ENCODE assay signal across 8 mouse cellular contexts in genomic region chr2:84459651-84460177, GRCm38 (mm10). TPM values are rescaled to one million over a fixed set of nuclear protein-coding genes. Genes with fewer than 3 reads are reported as not detected.
DNase-seq lines count a peak whose midpoint lies in the region; ATAC-seq and TF ChIP-seq lines count a peak whose summit lies in the region.
"Had no signal": no experiment of that assay in that cellular context is flagged by ENCODE, and none has a peak within 500 bp of the region (broad histone marks: within the 10 kb centered on the region; RNA-seq: fewer than 3 reads in every experiment).

No protein-coding gene starts in this region.

- no peak for TF ChIP-seq CTCF in bone marrow macrophage, adult 2 months (IDR thresholded peaks at IDR 0.05; ENCODE audit: low read depth, low read length)

- TF ChIP-seq POLR2A in bone marrow macrophage, adult 2 months (IDR thresholded peaks at IDR 0.05; ENCODE audit: borderline replicate concordance, low read depth, low read length) = no peak

- H3K36me3 ChIP-seq in ES-E14 (ENCODE audit: control insufficient read depth, insufficient read depth, low read length, poor library complexity, severe bottlenecking) = no peaks in the 10 kb centered on the region
- no peaks in the 10 kb centered on the region for H3K36me3 ChIP-seq in lung, embryonic 15.5 days
- H3K36me3 ChIP-seq in forebrain, embryonic 12.5 days (replicated peaks) = no peaks in the 10 kb centered on the region
- H3K36me3 ChIP-seq: embryonic facial prominence, embryonic 12.5 days had no signal

- no peaks in the 10 kb centered on the region for H3K9me3 ChIP-seq in ES-E14 (ENCODE audit: control insufficient read depth, insufficient read depth, low read depth, low read length)
- H3K9me3 ChIP-seq in lung, embryonic 15.5 days = no peaks in the 10 kb centered on the region
- no peaks in the 10 kb centered on the region for H3K9me3 ChIP-seq in forebrain, embryonic 12.5 days
- H3K9me3 ChIP-seq: embryonic facial prominence, embryonic 12.5 days had no signal

- DNase-seq in ES-E14 (ENCODE audit: low read depth, low spot score) = peak; percentile 51
- no peak for DNase-seq in cerebellum, adult 18-20 months
- DNase-seq in spleen, postnatal 14 days (ENCODE audit: low spot score in 2 of 2) = no peak

- H3K4me2 ChIP-seq in lung, embryonic 15.5 days = 0 out of 2 replicates have a peak overlapping the region, but pooled peaks have one; percentile 13
- H3K4me2 ChIP-seq in forebrain, embryonic 12.5 days = no peak overlapping the region
- H3K4me2 ChIP-seq: embryonic facial prominence, embryonic 12.5 days had no signal

- H3K4me3 ChIP-seq in ES-E14 (ENCODE audit: insufficient read depth in 1 of 2, low read depth in 1 of 2, low read length in 2 of 2, poor library complexity in 1 of 2, severe bottlenecking in 1 of 2) = peak overlapping the region; percentile 25 to 31; a peak in 3 of 4 replicates
- H3K4me3 ChIP-seq in bone marrow macrophage, adult 2 months (ENCODE audit: insufficient read depth, low read length) = peak overlapping the region; percentile 14; the same call in 1 of the 2 replicates
- no peak overlapping the region for H3K4me3 ChIP-seq in lung, embryonic 15.5 days
- H3K4me3 ChIP-seq in forebrain, embryonic 12.5 days (replicated peaks) = no peak overlapping the region
- H3K4me3 ChIP-seq: embryonic facial prominence, embryonic 12.5 days had no signal

- H3K27ac ChIP-seq in ES-E14 (ENCODE audit: insufficient read depth, low read depth, low read length, poor library complexity, severe bottlenecking) = no peak overlapping the region
- H3K27ac ChIP-seq in bone marrow macrophage, adult 2 months (ENCODE audit: insufficient read depth, low read depth, low read length) = no peak overlapping the region
- H3K27ac ChIP-seq in lung, embryonic 15.5 days = peak overlapping the region; percentile 37; the same call in 1 of the 2 replicates
- no peak overlapping the region for H3K27ac ChIP-seq in forebrain, embryonic 12.5 days
- H3K27ac ChIP-seq: embryonic facial prominence, embryonic 12.5 days had no signal

- no peaks in the 10 kb centered on the region for H3K27me3 ChIP-seq in lung, embryonic 15.5 days
- H3K27me3 ChIP-seq in forebrain, embryonic 12.5 days = no peaks in the 10 kb centered on the region
- H3K27me3 ChIP-seq: embryonic facial prominence, embryonic 12.5 days had no signal

- peaks cover 0 to 2% of the 10 kb centered on the region in 2 experiments; a peak in 1 of 4 replicates for H3K4me1 ChIP-seq in ES-E14 (ENCODE audit: control insufficient read depth in 2 of 2, insufficient read depth in 2 of 2, low read length in 2 of 2, poor library complexity in 1 of 2)
- peaks cover 4% of the 10 kb centered on the region for H3K4me1 ChIP-seq in bone marrow macrophage, adult 2 months (ENCODE audit: control insufficient read depth, insufficient read depth, low read length)
- no peaks in the 10 kb centered on the region for H3K4me1 ChIP-seq in lung, embryonic 15.5 days
- no peaks in the 10 kb centered on the region for H3K4me1 ChIP-seq in forebrain, embryonic 12.5 days

- no peak overlapping the region; the same call in 1 of the 2 replicates for H3K9ac ChIP-seq in ES-E14 (ENCODE audit: insufficient read depth, low read depth, low read length, poor library complexity, severe bottlenecking)
- H3K9ac ChIP-seq in lung, embryonic 15.5 days = no peak overlapping the region
- no peak overlapping the region for H3K9ac ChIP-seq in forebrain, embryonic 12.5 days
- H3K9ac ChIP-seq: embryonic facial prominence, embryonic 12.5 days had no signal

- in situ Hi-C loops in ES-E14 (cut with MboI; ENCODE audit: low sequenced_read_pairs in 2 of 2, unreplicated experiment in 2 of 2) = loop anchor here in 1 of 2 experiments (10.0 kb wide), 1 partner anchor 205 kb away; no protein-coding TSS in a partner anchor

- ATAC-seq in hematopoietic stem cell, adult 5-6 weeks (replicated peaks in 1 of 2; ENCODE audit: insufficient read depth in 1 of 2, low FRiP score in 2 of 2, low TSS enrichment in 1 of 2, low read depth in 1 of 2, poor library complexity in 2 of 2, severe bottlenecking in 2 of 2) = peak; percentile 47 to 56; a peak in 2 of 4 replicates
- ATAC-seq in lung, embryonic 15.5 days (ENCODE audit: borderline replicate concordance, extremely low read depth, low FRiP score, low TSS enrichment) = no peak
- ATAC-seq in forebrain, embryonic 12.5 days (ENCODE audit: low FRiP score) = no peak

- 46% methylated on average over 11 of the region's 11 CpGs for WGBS in lung, embryonic 15.5 days
- 63% methylated on average over 11 of the region's 11 CpGs for WGBS in forebrain, embryonic 12.5 days

TF ChIP-seq in ES-E14, 5 proteins besides CTCF, POLR2A, EP300 and RAD21:
- TF ChIP-seq CHD2 (IDR thresholded peaks at IDR 0.05; ENCODE audit: low read depth, low read length) = peak; percentile 46; the same call in 1 of the 2 replicates
- peak; percentile 20; the same call in 1 of the 2 replicates for TF ChIP-seq MAFK (IDR thresholded peaks at IDR 0.05; ENCODE audit: insufficient read depth, low read depth, low read length)
- no peak for TF ChIP-seq ZC3H11A (IDR thresholded peaks at IDR 0.05; ENCODE audit: borderline replicate concordance, low read depth, low read length)

RNA-seq across cellular contexts. Expression of gene Tfpi, which starts 16.9 kb away (rescaled TPM):
- total RNA-seq in ES-E14 (2012; rRNA removed) = 80.4 and 110 TPM in 2 replicates
- polyA plus RNA-seq in bone marrow macrophage, adult 2 months (2012; ENCODE audit: insufficient read depth, insufficient read length, missing spikeins) = 21.5 and 25.5 TPM in 2 replicates
- 44.3 and 63.1 TPM in 2 replicates for total RNA-seq in hematopoietic stem cell, adult 5-6 weeks (2017)
- 61.3 and 64.5 TPM in 2 replicates for polyA plus RNA-seq in lung, embryonic 15.5 days (2015; fragmentation: Nextera tagmentation; extraction: Ambion mirVana)
- polyA plus RNA-seq in forebrain, embryonic 12.5 days (2016; fragmentation: Nextera tagmentation; extraction: Ambion mirVana) = 9.0 and 9.4 TPM in 2 replicates

RNA-seq across cellular contexts. Expression of gene Calcrl, which starts 34.5 kb away (rescaled TPM):
- 1.0 and 1.2 TPM in 2 replicates for total RNA-seq in ES-E14 (2012; rRNA removed)
- polyA plus RNA-seq in bone marrow macrophage, adult 2 months (2012; ENCODE audit: insufficient read depth, insufficient read length, missing spikeins) = 23.2 and 29.1 TPM in 2 replicates
- 268 and 404 TPM in 2 replicates for total RNA-seq in hematopoietic stem cell, adult 5-6 weeks (2017)
- polyA plus RNA-seq in lung, embryonic 15.5 days (2015; fragmentation: Nextera tagmentation; extraction: Ambion mirVana) = 60.6 and 77.1 TPM in 2 replicates
- 10.3 and 11.0 TPM in 2 replicates for polyA plus RNA-seq in forebrain, embryonic 12.5 days (2016; fragmentation: Nextera tagmentation; extraction: Ambion mirVana)

Comparison
In these comparisons a context has a peak if more than half of its experiments do, and no peak if none do; other contexts are left out.
1. H3K4me3 ChIP-seq: peak in ES-E14 (2 of 2) and bone marrow macrophage, adult 2 months (single experiment); none in lung, embryonic 15.5 days (single experiment) and forebrain, embryonic 12.5 days (single experiment).
2. ATAC-seq: peak in hematopoietic stem cell, adult 5-6 weeks (2 of 2); none in lung, embryonic 15.5 days (single experiment) and forebrain, embryonic 12.5 days (single experiment).